Mouse (Mus musculus): ENCODE measurements around the gene Aqp2.

Aqp2 gene

GRCm38 (mm10) chr15:99578802-99579485 is at the start of gene Aqp2:
Gene Aqp2, plus strand, starts transcription at chr15:99579055.
- DNase-seq (ENCODE audit: low spot score in 2 of 2): no peak

GRCm38 (mm10) chr15:99531146-99531545 is 47.7 kb upstream of the Aqp2 start:
- DNase-seq (ENCODE audit: low spot score in 2 of 2): no peak

- no peak for DNase-seq (ENCODE audit: low spot score in 2 of 2)
Measured at GRCm38 (mm10) chr15:99532023-99532422, 46.8 kb upstream of the Aqp2 start.

- DNase-seq (ENCODE audit: low spot score in 2 of 2): no peak
Measured at GRCm38 (mm10) chr15:99536889-99537862, 41.7 kb upstream of the Aqp2 start.

GRCm38 (mm10) chr15:99539891-99540290 is 39.0 kb upstream of the Aqp2 start:
- DNase-seq (ENCODE audit: low spot score in 2 of 2): no peak

GRCm38 (mm10) chr15:99544047-99544446 is 34.8 kb upstream of the Aqp2 start:
- DNase-seq (ENCODE audit: low spot score in 2 of 2): no peak

- DNase-seq (ENCODE audit: low spot score in 2 of 2): no peak
Measured at GRCm38 (mm10) chr15:99546596-99546995, 32.3 kb upstream of the Aqp2 start.

GRCm38 (mm10) chr15:99547732-99548131 is 31.1 kb upstream of the Aqp2 start:
- DNase-seq (ENCODE audit: low spot score in 2 of 2): no peak

GRCm38 (mm10) chr15:99549901-99550300 is 29.0 kb upstream of the Aqp2 start:
- no peak for DNase-seq (ENCODE audit: low spot score in 2 of 2)

GRCm38 (mm10) chr15:99553767-99554166 is 25.1 kb upstream of the Aqp2 start:
- no peak for DNase-seq (ENCODE audit: low spot score in 2 of 2)

- no peak for DNase-seq (ENCODE audit: low spot score in 2 of 2)
Measured at GRCm38 (mm10) chr15:99558947-99559346, 19.9 kb upstream of the Aqp2 start.

- DNase-seq (ENCODE audit: low spot score in 2 of 2): no peak
Measured at GRCm38 (mm10) chr15:99560246-99560645, 18.6 kb upstream of the Aqp2 start.

- DNase-seq (ENCODE audit: low spot score in 2 of 2): no peak
Measured at GRCm38 (mm10) chr15:99567371-99567770, 11.5 kb upstream of the Aqp2 start.

- DNase-seq (ENCODE audit: low spot score in 2 of 2): no peak
Measured at GRCm38 (mm10) chr15:99568682-99569081, 10.2 kb upstream of the Aqp2 start.

- DNase-seq (ENCODE audit: low spot score in 2 of 2): no peak
Measured at GRCm38 (mm10) chr15:99569123-99569522, 9.7 kb upstream of the Aqp2 start.

- peak in 1 of 2 experiments; percentile 49 for DNase-seq (ENCODE audit: low spot score in 2 of 2)
Measured at GRCm38 (mm10) chr15:99583463-99584344, 4.8 kb downstream of the Aqp2 start.

- DNase-seq (ENCODE audit: low spot score in 2 of 2): peak; percentile 30 to 44
Measured at GRCm38 (mm10) chr15:99584407-99585202, 5.8 kb downstream of the Aqp2 start.

- no peak for DNase-seq (ENCODE audit: low spot score in 2 of 2)
Measured at GRCm38 (mm10) chr15:99585741-99586140, 6.9 kb downstream of the Aqp2 start.

GRCm38 (mm10) chr15:99586525-99586924 is 7.7 kb downstream of the Aqp2 start:
- DNase-seq (ENCODE audit: low spot score in 2 of 2): no peak

- DNase-seq (ENCODE audit: low spot score in 2 of 2): no peak
Measured at GRCm38 (mm10) chr15:99589237-99589636, 10.4 kb downstream of the Aqp2 start.

GRCm38 (mm10) chr15:99589704-99590103 is 10.8 kb downstream of the Aqp2 start:
- no peak for DNase-seq (ENCODE audit: low spot score in 2 of 2)
